Mouse (Mus musculus) 416B (cell line): ENCODE measurements at regions not wholly inside any gene's neighbourhood (a gene's known extent, or its start where the extent isn't known, plus 50 kb on each side); places are given as distances from the start of the nearest gene placed in this dataset.

Experiments
- DNase-seq: peaks from one replicate; pipeline ENCODE4 v3.0.0; 2011; ENCODE audit warnings: low read depth

- no peak for DNase-seq
Measured at GRCm38 (mm10) chr9:101369380-101369779, 117.8 kb upstream of the Ppp2r3a start.

- DNase-seq: no peak
Measured at GRCm38 (mm10) chr9:101356607-101357006, 105.0 kb upstream of the Ppp2r3a start.

- no peak for DNase-seq
Measured at GRCm38 (mm10) chr9:101348771-101349170, 97.2 kb upstream of the Ppp2r3a start.

GRCm38 (mm10) chr9:101342887-101343286 is 91.3 kb upstream of the Ppp2r3a start:
- no peak for DNase-seq

GRCm38 (mm10) chr9:101340796-101341465 is 89.3 kb upstream of the Ppp2r3a start:
- DNase-seq: no peak

GRCm38 (mm10) chr9:101329032-101329824 is 77.6 kb upstream of the Ppp2r3a start:
- no peak for DNase-seq

GRCm38 (mm10) chr9:101326961-101327360 is 75.4 kb upstream of the Ppp2r3a start:
- no peak for DNase-seq

GRCm38 (mm10) chr9:101314036-101314435 is 62.4 kb upstream of the Ppp2r3a start:
- peak; percentile 67 for DNase-seq

- DNase-seq: no peak
Measured at GRCm38 (mm10) chr9:101306408-101306935, 54.9 kb upstream of the Ppp2r3a start.

- DNase-seq: no peak
Measured at GRCm38 (mm10) chr9:101305730-101306129, 54.1 kb upstream of the Ppp2r3a start.
